Mouse (Mus musculus) c-Kit-negative CD71-positive TER-119-positive erythroid progenitor cells, embryonic 14.5 days (primary cell): ENCODE results near the gene Tmem179.

Source experiments
- DNase-seq: peaks from one replicate; pipeline ENCODE4 v3.0.0-alpha.2; 2013; ENCODE audit warnings: low read depth, low spot score

The Tmem179 gene

DNA sequence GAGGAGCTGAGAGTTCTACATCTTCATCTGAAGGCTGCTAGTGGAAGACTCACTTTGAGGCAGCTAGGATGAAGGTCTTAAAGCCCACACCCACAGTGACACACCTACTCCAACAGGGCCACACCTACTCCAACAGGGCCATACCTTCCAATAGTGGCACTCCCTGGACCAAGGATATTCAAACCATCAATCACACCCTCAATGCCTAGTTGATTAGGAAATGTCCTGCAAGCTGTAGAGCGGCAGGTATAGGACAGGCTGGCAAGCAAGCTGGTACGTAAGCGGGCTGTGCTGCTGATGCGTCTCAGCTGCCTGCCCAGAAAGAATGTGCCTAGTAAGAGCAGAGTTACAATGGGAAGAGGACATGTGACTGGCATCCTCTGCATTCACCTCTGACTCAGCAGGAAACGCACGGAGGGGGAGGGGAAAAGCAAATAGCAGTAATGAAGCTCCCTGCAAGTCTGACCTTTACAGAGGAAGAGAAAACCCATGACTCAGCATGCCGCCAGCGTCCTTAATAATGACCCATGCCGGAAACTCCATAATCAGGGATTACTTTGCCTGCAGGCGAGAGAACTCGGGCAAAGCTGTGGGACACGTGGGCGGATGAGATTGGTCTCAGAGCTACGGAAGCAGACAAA is at the start of gene Tmem179:
Gene Tmem179 (minus strand): TSS at position 51 of the 641 bp plus-strand sequence.
- DNase-seq, result no peak

DNA sequence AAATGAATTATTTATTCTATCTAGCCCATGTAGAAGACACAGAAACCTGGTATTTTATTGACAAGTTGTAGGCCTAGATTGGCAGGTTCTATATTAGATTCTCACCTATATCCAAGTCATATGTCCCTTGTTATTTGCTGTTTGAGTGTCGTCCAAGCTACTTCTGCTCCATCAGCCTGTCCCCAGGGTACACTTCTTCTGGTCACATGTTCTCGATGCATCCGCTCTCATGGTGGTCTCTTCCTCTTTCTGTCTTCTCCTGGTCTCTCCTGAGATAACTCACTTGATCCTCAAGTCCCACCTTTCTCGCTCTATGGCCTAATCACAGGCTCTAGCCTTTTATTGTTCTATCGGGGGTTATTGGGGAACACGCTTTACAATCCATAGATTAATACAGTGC is 46.5 kb upstream of the Tmem179 start:
- no peak for DNase-seq

GRCm38 (mm10) chr12:112562462-112562861 is 45.9 kb upstream of the Tmem179 start:
- DNase-seq, result no peak

DNA sequence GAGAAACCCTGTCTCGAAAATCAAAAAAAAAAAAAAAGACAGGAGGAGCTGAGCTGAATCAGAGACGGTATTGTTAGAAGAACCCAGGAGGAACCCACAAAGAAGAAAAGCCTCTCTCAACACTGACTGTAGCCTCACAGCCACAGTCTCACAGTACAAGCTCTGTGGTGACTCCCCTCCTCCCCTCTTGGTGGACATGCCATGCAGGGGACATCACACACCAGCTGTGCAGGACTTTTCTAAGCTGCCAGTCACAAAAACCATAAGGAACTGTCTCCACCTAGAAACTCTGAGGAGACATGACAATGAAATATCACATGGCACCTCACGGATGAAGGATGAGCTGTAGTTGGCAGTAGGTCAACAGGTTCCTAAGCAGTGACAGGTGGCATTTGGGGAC is 44.6 kb upstream of the Tmem179 start:
- no peak for DNase-seq

DNA sequence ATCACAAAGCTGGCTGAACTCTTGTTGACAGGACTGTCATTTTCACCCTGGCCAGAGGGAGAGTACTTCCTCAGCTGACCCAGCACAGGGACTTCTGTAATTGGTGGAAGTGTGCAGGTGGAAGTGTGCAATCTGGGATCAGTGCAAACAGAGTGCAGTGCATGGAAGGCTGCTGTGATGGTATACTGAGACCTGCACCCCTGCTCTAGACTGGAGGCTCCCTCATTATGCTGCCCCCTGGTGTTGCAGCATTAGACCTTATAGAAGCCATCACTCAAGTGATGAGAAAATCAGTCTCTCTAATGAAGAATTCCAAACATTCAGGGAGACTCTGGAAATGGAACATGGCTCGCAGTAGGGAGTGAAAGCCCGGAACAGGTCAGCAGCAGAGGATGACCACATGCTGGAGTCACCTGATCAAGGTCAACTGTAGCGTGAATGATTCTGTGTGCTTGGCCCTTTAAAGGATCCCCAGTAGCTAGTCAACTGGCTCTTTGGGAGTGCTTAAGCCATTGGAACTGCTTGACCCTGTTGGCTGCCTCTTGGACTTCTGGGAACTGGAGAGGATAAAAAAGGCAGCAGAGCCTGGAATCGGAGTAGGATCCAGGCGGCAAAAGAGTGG is 43.7 kb upstream of the Tmem179 start:
- no peak for DNase-seq

GRCm38 (mm10) chr12:112559671-112560070 is 43.1 kb upstream of the Tmem179 start:
- DNase-seq, result no peak

DNA sequence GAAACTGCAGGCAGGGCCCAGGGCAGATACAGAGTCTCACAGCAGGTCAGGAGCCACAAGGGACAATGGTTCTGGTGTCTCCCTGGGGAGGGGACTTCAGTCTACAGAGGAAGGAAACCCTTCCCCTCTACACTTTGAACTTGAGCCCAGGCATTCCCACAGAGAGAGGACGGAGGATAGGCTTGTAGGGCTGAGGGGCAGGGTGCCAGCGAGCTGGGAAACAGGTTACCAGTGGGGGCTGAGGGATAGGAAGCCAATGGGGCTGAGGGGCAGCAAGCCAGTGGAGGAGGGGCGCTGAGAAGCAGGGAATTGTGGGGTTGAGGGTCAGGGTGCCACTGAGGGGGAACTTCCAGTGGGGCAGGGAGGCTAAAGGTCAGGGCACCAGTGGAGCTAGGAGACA is 42.7 kb upstream of the Tmem179 start:
- DNase-seq, result no peak

- DNase-seq, result no peak
These were observed 40.7 kb upstream of the Tmem179 start for GRCm38 (mm10) chr12:112557219-112557618.

DNA sequence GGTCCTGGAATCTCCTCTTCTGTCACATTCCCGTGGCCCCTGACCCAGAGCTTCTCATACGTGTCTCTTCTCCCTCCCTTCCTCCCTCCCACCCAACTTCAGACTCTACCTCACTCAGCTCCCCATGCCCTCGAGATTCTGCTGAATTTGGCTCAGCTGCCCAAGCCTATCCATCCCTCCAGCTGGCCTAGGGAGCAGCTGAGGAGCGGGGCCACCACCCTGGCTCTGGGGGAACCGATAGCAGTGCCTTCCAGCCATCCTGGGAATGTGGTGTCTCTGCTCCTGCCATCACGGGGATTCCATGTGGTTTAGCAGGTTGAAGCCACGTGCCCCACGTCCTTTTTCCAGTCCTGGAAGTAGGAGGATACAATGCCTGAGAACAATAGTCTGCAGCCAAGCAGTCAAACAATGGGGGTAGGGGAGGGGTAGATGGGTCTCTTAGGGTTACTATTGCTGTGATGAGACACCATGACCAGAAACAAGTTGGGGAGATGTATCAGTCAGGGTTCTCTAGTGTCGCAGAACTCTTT is 40.0 kb upstream of the Tmem179 start:
- no peak for DNase-seq

DNA sequence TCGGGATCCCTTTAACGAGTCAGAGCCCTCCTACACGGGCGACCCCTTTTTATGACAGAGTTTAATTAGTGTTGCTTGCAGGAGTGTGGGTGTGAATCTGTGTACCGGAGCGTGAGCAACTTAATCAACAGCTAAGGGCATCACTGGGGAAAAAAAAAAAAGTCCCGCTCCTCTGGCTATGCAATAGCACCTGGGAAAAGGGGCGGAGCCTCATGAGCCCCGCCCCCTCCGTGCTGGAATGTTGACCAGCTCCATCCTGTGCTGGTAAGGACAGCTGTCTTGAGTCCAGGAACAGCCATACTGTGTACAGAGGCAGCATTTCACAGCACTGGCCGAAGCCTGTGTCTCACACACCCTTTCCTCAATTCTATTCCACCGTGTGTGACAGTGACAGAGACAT is 38.4 kb upstream of the Tmem179 start:
- no peak for DNase-seq

DNA sequence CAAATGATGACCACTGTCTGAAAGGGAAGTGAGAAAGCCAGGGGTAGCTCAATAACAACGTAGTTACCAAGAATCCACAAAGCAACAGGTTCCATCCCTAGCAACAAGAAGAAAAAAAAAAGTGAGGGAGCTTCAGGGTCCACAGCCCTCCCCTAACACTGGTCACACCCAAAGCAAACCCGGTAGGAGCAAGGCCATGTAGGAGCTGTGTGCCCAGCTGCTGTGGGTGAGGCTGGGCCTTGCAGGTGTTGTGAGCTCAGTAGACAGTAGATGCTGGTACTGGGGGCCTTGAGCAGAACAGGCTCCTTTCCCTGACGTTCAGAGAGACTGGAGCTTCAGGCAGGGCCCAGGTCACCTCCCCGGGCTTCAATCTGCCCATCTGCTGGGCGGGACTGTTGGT is 36.0 kb upstream of the Tmem179 start:
- DNase-seq, result no peak

GRCm38 (mm10) chr12:112551861-112552375 is 35.4 kb upstream of the Tmem179 start:
- DNase-seq, result peak; percentile 34

- no peak for DNase-seq
These were observed 32.7 kb upstream of the Tmem179 start for GRCm38 (mm10) chr12:112549287-112549686.

- no peak for DNase-seq
These were observed 29.6 kb upstream of the Tmem179 start for GRCm38 (mm10) chr12:112546110-112546509.

GRCm38 (mm10) chr12:112544946-112545701 is 28.6 kb upstream of the Tmem179 start:
- no peak for DNase-seq

GRCm38 (mm10) chr12:112543941-112544340 is 27.4 kb upstream of the Tmem179 start:
- no peak for DNase-seq

- peak; percentile 44 for DNase-seq
These were observed 26.4 kb upstream of the Tmem179 start for GRCm38 (mm10) chr12:112542920-112543300.

DNA sequence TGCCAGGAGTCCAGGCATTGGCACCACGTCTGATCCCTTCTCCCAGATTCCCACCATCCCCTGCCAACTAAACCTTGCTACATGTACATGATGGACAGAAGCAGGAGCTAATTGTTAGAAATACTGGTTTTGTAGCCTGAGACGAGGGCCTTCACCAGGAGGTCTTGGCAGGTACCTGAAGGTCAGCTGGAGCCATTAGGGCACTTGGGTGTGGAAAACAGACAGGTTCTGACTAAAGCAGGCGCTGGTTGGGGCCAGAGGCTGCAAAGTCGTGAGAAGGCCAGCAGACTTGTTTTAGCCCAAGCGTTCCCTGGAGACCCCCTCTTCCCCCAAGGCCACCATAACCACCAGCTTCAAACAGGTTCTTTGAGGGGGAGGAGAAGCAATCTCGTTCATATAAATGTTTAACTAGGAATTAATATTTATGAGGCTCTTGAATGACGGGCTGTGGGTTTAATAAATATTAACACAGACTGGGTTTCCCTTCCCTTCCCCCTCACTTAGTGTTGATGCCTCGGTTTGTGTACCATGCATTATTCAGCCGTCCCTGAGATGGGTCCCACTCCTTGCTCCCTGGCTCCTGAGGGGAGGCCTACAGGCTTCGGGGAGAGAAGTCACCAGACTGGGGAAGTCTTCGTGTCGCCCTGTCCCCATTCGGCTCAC is 25.8 kb upstream of the Tmem179 start:
- no peak for DNase-seq

DNA sequence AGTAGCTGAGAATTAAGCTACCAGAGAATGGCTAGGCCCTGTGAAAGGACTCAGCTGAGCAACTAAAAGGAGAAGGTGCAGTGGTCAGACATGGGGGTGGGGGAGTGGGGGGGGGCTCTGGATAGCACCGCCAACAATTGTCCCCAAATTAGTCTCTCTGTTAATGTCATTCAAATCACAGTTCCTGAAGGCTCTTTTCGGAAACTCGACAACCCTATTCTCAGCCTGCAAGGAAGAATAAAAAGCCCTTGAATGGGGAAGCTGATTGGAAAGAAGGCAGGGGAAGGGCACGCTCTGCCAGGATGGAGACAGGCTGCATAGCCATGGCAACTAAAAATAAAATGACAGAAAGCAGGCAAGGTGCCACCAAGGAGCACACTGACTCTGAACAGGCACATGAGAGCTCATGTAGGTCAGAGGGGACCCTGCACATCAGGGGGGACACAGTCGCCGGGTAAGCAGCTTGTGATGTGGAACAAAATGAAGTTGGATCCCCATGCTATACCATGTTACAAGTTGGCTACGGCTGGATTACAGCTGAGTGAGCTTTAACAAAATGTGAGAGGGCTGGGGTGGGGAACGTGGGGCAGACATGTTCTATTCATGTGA is 25.0 kb upstream of the Tmem179 start:
- no peak for DNase-seq

GRCm38 (mm10) chr12:112540321-112540720 is 23.8 kb upstream of the Tmem179 start:
- DNase-seq, result no peak

- no peak for DNase-seq
These were observed 23.0 kb upstream of the Tmem179 start for GRCm38 (mm10) chr12:112539466-112539965.
